Mouse (Mus musculus) lung, adult 2 months (tissue): Measurements from ENCODE around the gene Ercc6.

Experiments
- CTCF ChIP-seq: fragments of 200-500 bp; IDR thresholded peaks from 2 replicates; pipeline ENCODE4 v1.5.1; 2011; ENCODE audit warnings: mild to moderate bottlenecking, low read length, control low read depth; ENCODE audit not compliant: insufficient read depth
- POLR2A ChIP-seq: fragments of 200-500 bp; IDR thresholded peaks from 2 replicates; pipeline ENCODE4 v1.6.1; 2011; ENCODE audit warnings: low read depth, mild to moderate bottlenecking, control low read depth, low read length, borderline replicate concordance; ENCODE audit errors: extremely low read depth

GRCm38 (mm10) chr14:32599290-32600041 is 86.1 kb downstream of the Ercc6 start, which contains the start of gene Prrxl1:
- TF ChIP-seq CTCF (no peak), POLR2A (no peak)
